Mouse (Mus musculus) adrenal gland, adult (tissue): Measurements from ENCODE around the gene Nudt1.

Experiments used
- DNase-seq, 2 experiments: peaks; one replicate each; pipeline ENCODE4 v3.0.0; 2022 to 2023; ENCODE audit warnings: low spot score in 1 of 2; ENCODE audit not compliant: inconsistent age in 2 of 2

Gene Nudt1

GRCm38 (mm10) chr5:140379299-140379698 lies 57.8 kb downstream of the Nudt1 start:
- DNase-seq: no peak

- DNase-seq: no peak
Observed at GRCm38 (mm10) chr5:140381156-140381555, 59.7 kb downstream of the Nudt1 start.

- DNase-seq: no peak
Observed at GRCm38 (mm10) chr5:140382688-140383087, 61.2 kb downstream of the Nudt1 start.

- DNase-seq: no peak
Observed at GRCm38 (mm10) chr5:140383559-140383958, 62.1 kb downstream of the Nudt1 start.

GRCm38 (mm10) chr5:140384462-140384861 lies 63.0 kb downstream of the Nudt1 start:
- no peak for DNase-seq

- no peak for DNase-seq
Observed at GRCm38 (mm10) chr5:140387236-140387635, 65.8 kb downstream of the Nudt1 start.
